Mouse (Mus musculus): Measurements from ENCODE around the gene Tln2.

The Tln2 gene

DNA sequence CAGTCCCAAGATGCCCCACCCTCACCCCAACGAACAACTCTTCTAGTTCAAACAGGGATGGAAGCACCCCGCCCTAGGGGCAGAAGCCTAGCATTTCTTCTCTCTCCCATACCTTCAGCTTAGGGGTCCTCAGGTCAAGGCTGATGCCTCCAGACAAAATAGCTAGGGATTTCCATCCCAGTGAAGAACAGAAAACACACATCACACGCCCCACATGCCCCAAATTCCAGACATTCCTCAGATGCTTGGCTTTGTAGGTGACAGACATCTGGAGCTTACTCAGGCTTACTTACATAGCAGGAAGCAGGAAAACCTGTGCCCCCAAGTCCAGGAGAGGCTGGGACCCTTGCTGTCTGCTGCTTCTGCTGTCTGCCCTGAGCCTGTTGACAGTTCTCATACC lies 351.1 kb downstream of the Tln2 start:
- peak; percentile 68 for DNase-seq (ENCODE audit: low spot score)

DNA sequence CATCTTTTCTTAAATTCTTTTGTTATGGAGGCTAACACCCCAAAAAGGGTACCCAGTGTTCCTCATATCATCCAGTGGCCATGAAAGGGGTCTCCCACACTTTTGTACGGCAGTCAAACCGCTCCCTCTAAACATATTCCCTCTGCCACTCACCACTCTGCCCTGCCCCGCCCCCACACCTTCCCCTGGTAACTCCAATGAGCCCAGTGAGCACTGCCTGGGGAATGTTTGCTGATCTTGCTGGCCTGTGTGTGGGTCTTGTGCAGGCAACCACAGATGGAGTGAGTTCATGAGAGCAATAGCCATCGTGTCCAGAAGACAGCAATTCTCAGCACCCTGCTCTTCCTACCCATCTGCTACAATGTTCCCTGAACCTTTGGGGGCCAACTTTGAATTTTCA lies 354.3 kb downstream of the Tln2 start:
- DNase-seq (ENCODE audit: low spot score) = no peak

GRCm38 (mm10) chr9:67196609-67197008 lies 362.9 kb downstream of the Tln2 start:
- no peak for DNase-seq (ENCODE audit: low spot score)

DNA sequence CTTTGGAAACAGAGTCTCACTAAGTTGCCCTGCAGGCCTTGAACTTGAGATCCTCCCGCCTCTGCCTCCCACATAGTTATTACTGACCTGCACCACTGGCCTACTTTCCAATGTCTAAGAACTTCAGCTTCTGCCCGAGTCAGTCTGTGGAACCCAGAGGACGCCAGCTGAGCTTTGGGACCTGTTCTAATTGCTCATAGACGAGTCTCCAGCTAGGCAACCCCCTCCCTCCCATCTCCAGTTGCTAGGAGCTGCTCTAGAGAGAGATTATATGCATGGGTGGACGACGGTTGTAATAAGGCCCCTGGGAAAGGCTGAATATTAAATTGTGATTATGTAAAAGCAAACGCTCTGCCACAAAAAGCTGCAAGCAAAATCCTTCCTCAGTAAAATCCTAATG lies 364.2 kb downstream of the Tln2 start:
- no peak for DNase-seq (ENCODE audit: low spot score)

- DNase-seq (ENCODE audit: low spot score) = peak; percentile 34
Measured at GRCm38 (mm10) chr9:67191488-67192331, 367.8 kb downstream of the Tln2 start.

DNA sequence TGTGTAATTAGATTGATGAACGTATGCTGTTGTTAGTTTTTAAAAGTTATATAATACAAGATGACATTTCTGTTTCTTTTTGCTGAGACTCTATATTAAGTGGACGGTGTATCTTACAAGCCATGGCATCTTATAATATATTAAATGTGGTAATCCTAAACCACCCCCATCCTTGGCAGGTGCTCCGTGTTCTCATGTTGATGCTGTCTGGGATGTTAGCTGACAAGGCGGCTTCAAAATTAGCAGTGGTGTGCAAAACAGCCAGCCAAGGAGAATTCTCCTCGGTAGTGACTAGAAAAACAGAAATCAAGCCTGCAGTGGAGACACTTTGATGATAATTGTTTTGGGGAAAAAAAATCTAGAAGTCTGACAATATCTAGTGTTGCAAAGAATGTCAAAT lies 371.8 kb downstream of the Tln2 start:
- DNase-seq (ENCODE audit: low spot score) = no peak

DNA sequence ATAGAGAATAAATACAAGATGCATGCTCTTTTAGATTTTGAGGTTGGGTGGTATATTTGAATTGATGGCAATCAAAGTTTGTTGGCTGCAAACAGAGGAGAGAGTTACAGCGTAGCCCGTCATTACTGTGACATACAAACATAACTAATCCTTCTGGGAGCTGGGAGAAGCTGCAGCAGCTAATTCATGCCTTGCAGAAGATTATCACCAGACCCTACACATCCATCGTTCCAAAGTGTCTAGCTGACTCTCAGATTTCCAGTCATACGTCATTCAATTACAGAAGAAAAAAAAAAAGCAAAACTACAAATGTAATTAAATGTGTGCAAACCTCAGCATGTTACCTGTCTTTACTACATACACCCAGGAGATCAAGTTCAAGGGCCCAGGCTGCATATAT lies 372.3 kb downstream of the Tln2 start:
- DNase-seq (ENCODE audit: low spot score) = no peak

DNA sequence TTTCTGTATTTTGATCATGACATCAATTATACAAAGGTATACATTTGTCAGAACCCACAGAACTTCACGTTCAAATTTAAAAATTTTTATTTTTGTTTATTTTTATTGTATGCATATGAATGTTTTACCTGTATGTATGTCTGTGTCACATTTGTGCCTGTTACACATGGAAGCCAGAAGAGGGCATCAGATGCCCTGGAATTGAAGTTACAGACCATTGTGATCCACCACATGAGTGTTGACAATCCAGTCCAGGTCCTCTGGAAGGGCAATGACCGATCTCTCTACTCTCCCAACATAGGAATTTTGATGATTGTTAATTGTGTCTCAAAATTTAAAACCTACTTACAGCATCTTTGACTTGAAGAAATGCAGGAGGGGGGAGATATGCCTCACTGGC lies 374.9 kb downstream of the Tln2 start:
- DNase-seq (ENCODE audit: low spot score) = no peak

GRCm38 (mm10) chr9:67183520-67183919 lies 376.0 kb downstream of the Tln2 start:
- DNase-seq (ENCODE audit: low spot score) = no peak

- peak; percentile 52 for DNase-seq (ENCODE audit: low spot score)
Measured at GRCm38 (mm10) chr9:67182006-67182405, 377.5 kb downstream of the Tln2 start.

DNA sequence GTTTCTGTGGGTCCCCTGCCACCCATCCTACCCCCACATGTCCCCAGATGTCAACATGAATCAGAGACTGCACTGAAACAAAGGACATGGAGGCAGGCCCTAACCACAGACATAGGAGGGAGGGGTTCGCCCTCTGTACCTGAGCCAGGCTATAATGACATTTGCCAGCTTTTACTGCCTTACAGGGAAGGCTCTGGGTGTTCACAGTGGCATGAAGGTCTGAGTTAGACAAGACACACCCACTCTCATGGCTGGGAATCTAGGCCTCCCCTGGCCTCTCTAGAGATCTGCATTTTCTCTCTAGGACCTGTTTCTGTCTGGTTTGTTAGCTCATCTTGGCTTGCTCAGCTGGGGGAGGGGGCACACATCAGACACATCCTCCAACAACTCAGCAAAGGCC lies 380.8 kb downstream of the Tln2 start:
- no peak for DNase-seq (ENCODE audit: low spot score)

- no peak for DNase-seq (ENCODE audit: low spot score)
Measured at GRCm38 (mm10) chr9:67178203-67178602, 381.3 kb downstream of the Tln2 start.

GRCm38 (mm10) chr9:67176073-67176472 lies 383.4 kb downstream of the Tln2 start:
- no peak for DNase-seq (ENCODE audit: low spot score)

DNA sequence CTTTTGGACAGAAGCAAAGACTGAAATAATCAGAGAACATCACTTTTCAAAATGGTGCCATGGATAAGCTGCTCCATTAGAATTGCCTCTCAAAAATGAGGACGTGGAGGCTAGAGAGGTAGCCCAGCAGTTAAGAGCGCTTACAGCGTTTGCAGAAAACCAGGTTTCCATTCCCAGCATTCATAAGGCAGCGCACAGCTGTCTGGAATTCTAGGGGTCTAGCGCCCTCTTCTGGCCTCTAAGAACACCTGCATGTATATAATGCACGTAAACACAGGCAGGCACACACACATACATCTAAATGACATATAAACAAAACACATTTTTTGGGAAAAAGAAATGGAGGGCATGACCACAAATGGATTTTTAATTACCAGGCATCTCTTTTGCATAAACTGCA lies 385.7 kb downstream of the Tln2 start:
- no peak for DNase-seq (ENCODE audit: low spot score)

- DNase-seq (ENCODE audit: low spot score) = no peak
Measured at GRCm38 (mm10) chr9:67173154-67173553, 386.3 kb downstream of the Tln2 start.

DNA sequence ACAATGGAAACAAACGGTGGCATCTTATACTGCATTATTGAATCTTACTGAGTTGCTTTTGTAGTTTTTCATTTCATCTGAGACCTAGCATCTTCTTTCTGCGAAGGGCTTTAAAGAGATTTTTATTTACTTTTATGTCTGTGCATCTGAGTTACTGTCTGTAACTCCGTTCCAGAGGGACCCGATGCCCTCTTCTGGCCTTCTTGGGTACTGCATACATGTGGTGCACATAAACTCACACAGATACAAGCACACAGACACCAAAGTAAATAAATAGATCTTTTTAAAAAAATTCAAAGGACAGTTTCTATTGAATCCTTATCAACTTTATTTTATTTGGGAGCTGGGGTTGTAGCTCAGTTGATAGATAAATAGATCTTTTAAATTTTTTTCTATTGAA lies 388.1 kb downstream of the Tln2 start:
- no peak for DNase-seq (ENCODE audit: low spot score)

DNA sequence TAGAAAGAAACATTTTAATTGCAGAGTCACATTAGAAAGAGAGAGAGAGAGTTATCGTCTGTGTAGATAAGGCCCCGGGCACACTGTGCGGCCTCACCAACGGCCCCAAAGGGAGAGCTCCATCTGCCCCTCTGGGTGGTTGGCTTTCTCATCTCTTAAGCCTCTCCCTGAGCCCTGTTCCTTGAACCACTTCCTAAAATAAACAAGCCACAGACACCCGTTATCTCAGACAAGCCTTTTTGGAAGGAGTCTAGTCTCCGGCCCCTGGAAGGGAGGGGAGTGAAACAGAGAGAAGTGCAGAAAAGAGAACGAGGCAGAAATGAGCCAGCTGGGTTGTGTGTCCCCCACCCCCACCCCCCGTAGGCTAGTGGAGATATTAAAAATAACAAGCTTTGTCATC lies 388.7 kb downstream of the Tln2 start:
- DNase-seq (ENCODE audit: low spot score) = no peak

- DNase-seq (ENCODE audit: low spot score) = no peak
Measured at GRCm38 (mm10) chr9:67170047-67170446, 389.5 kb downstream of the Tln2 start.
